Mouse (Mus musculus) monocyte, adult 2 months (primary cell): Measurements from ENCODE around the gene Rrp36.

Experiments used
- DNase-seq, 2 experiments: peaks; one replicate each; pipeline ENCODE4 v3.0.0; 2022; ENCODE audit warnings: low spot score in 2 of 2, low read depth in 1 of 2

Rrp36 gene

GRCm38 (mm10) chr17:46647279-46647678 lies 26.9 kb downstream of the Rrp36 start:
- DNase-seq, result no peak

GRCm38 (mm10) chr17:46646322-46646662 lies 27.9 kb downstream of the Rrp36 start:
- DNase-seq, result no peak

GRCm38 (mm10) chr17:46645561-46646321 lies 28.4 kb downstream of the Rrp36 start, which contains the start of the genes Klc4 and Mrpl2:
Gene Klc4, minus strand, starts transcription at chr17:46646022.
Gene Mrpl2, plus strand, starts transcription at chr17:46646229.
- DNase-seq, result peak; percentile 95 to 98

- no peak for DNase-seq
Observed at GRCm38 (mm10) chr17:46644916-46645475, 29.2 kb downstream of the Rrp36 start.

- DNase-seq, result no peak
Observed at GRCm38 (mm10) chr17:46644152-46644805, 29.9 kb downstream of the Rrp36 start.

- no peak for DNase-seq
Observed at GRCm38 (mm10) chr17:46642060-46642459, 32.1 kb downstream of the Rrp36 start.

- no peak for DNase-seq
Observed at GRCm38 (mm10) chr17:46639929-46640328, 34.2 kb downstream of the Rrp36 start.

- peak in 1 of 2 experiments; percentile 32 for DNase-seq
Observed at GRCm38 (mm10) chr17:46636831-46637523, 37.2 kb downstream of the Rrp36 start.

- no peak for DNase-seq
Observed at GRCm38 (mm10) chr17:46629685-46630441, 44.3 kb downstream of the Rrp36 start.

GRCm38 (mm10) chr17:46628791-46629684 lies 45.1 kb downstream of the Rrp36 start, which contains the start of gene Ptk7:
Gene Ptk7, minus strand, starts transcription at chr17:46629504.
- DNase-seq, result no peak

GRCm38 (mm10) chr17:46628471-46628790 lies 45.7 kb downstream of the Rrp36 start:
- DNase-seq, result no peak

- DNase-seq, result no peak
Observed at GRCm38 (mm10) chr17:46627409-46627808, 46.7 kb downstream of the Rrp36 start.

- DNase-seq, result no peak
Observed at GRCm38 (mm10) chr17:46624598-46624997, 49.6 kb downstream of the Rrp36 start.

- no peak for DNase-seq
Observed at GRCm38 (mm10) chr17:46623819-46624557, 50.2 kb downstream of the Rrp36 start.

GRCm38 (mm10) chr17:46622269-46622668 lies 51.9 kb downstream of the Rrp36 start:
- no peak for DNase-seq

- no peak for DNase-seq
Observed at GRCm38 (mm10) chr17:46621324-46621723, 52.8 kb downstream of the Rrp36 start.

GRCm38 (mm10) chr17:46619683-46620357 lies 54.3 kb downstream of the Rrp36 start:
- no peak for DNase-seq

- DNase-seq, result no peak
Observed at GRCm38 (mm10) chr17:46618769-46619682, 55.1 kb downstream of the Rrp36 start.
